ENCODE assay signal across 15 mouse cellular contexts in the genomic region with DNA sequence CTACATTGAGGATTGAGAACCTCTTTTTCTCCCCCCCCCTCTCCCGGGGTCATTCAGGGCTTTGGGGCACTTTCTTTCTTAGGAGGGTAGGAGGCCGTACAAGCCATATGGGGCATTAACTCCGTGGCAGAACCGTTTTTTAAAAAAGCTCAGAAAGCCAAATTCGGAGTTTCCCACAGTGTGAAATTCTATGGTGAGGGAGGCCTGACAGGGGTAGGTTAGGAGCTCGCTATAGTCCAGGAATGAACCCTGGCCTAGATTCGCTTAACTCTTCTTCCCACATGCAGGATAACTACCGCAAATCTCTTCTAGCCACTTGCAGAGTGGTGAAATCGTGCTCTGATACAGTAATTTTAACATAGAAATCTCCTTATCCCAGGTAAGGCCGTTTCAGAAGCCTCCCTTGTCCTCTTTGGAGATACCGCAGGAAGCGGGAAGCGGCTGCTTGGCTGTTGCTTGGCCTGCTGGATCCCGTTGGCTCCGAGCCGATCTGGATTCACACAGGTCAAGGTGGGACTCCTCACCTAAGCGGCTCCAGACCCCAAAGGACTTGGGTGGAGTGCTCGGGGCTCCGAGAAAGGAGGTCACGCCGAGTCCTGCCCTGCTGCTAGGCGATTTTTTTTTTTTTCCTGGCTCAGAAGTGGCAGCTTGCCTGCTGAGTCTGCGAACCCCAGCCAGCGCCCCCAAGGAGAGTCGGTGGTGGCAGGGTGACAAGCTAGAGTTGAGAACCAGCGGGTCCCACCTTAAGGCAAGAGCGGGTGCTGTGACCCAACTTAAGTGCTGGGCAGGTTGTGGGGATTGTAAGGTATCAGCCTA. TPM values are rescaled to one million over a fixed set of nuclear protein-coding genes. Genes with fewer than 3 reads are reported as not detected.
DNase-seq lines count a peak whose midpoint lies in the region; ATAC-seq and TF ChIP-seq lines count a peak whose summit lies in the region.
"Had no signal": no experiment of that assay in that cellular context is flagged by ENCODE, and none has a peak within 500 bp of the region (broad histone marks: within the 10 kb centered on the region; RNA-seq: fewer than 3 reads in every experiment).

No protein-coding gene starts in this region.

- H3K27ac ChIP-seq in forebrain, embryonic 11.5 days (ENCODE audit: low read depth, low read length): no peak overlapping the region
- H3K27ac ChIP-seq in forebrain, postnatal 0 days (ENCODE audit: low read depth, low read length): no peak overlapping the region
- no peak overlapping the region for H3K27ac ChIP-seq in midbrain, embryonic 11.5 days (ENCODE audit: low read depth, low read length)
- no peak overlapping the region for H3K27ac ChIP-seq in midbrain, embryonic 13.5 days
- H3K27ac ChIP-seq in hindbrain, postnatal 0 days: peak overlapping the region; percentile 84
- H3K27ac ChIP-seq in neural tube, embryonic 14.5 days (ENCODE audit: low read depth, low read length): peak overlapping the region; percentile 92
- H3K27ac ChIP-seq: lung, embryonic 15.5 days had no signal

- no peak overlapping the region for H3K9ac ChIP-seq in forebrain, embryonic 11.5 days (ENCODE audit: low read length)
- no peak overlapping the region for H3K9ac ChIP-seq in forebrain, postnatal 0 days
- no peak overlapping the region for H3K9ac ChIP-seq in midbrain, embryonic 11.5 days (ENCODE audit: low read length)
- H3K9ac ChIP-seq in midbrain, embryonic 13.5 days (replicated peaks): no peak overlapping the region
- peak overlapping the region; percentile 53 for H3K9ac ChIP-seq in hindbrain, postnatal 0 days (replicated peaks; ENCODE audit: low read length)
- peak overlapping the region; percentile 62 for H3K9ac ChIP-seq in neural tube, embryonic 14.5 days (replicated peaks; ENCODE audit: low read depth, low read length)
- H3K9ac ChIP-seq: lung, embryonic 15.5 days had no signal

- no peaks in the 10 kb centered on the region for H3K9me3 ChIP-seq in forebrain, embryonic 11.5 days (ENCODE audit: control insufficient read depth, low read length)
- H3K9me3 ChIP-seq in forebrain, postnatal 0 days (ENCODE audit: low read length): no peaks in the 10 kb centered on the region
- no peaks in the 10 kb centered on the region for H3K9me3 ChIP-seq in midbrain, embryonic 11.5 days (ENCODE audit: control insufficient read depth, low read length)
- H3K9me3 ChIP-seq in midbrain, embryonic 13.5 days: no peaks in the 10 kb centered on the region
- no peaks in the 10 kb centered on the region for H3K9me3 ChIP-seq in hindbrain, postnatal 0 days (ENCODE audit: low read length)
- H3K9me3 ChIP-seq in neural tube, embryonic 14.5 days (ENCODE audit: control insufficient read depth, low read length): no peaks in the 10 kb centered on the region
- H3K9me3 ChIP-seq: lung, embryonic 15.5 days had no signal

- H3K27me3 ChIP-seq in forebrain, embryonic 11.5 days (ENCODE audit: control insufficient read depth, insufficient read depth, low read length): peaks cover 98% of the 10 kb centered on the region
- peaks cover 88% of the 10 kb centered on the region for H3K27me3 ChIP-seq in forebrain, postnatal 0 days (ENCODE audit: insufficient read depth, low read length)
- H3K27me3 ChIP-seq in midbrain, embryonic 11.5 days (ENCODE audit: control insufficient read depth, insufficient read depth, low read length): peaks cover 97% of the 10 kb centered on the region
- peaks cover 100% of the 10 kb centered on the region for H3K27me3 ChIP-seq in midbrain, embryonic 13.5 days
- H3K27me3 ChIP-seq in hindbrain, postnatal 0 days (ENCODE audit: insufficient read depth, low read length): peaks cover 58% of the 10 kb centered on the region
- H3K27me3 ChIP-seq in neural tube, embryonic 14.5 days (ENCODE audit: control insufficient read depth, insufficient read depth, low read length): no peaks in the 10 kb centered on the region

- H3K4me2 ChIP-seq in forebrain, embryonic 11.5 days (ENCODE audit: low read depth, low read length, severe bottlenecking): no peak overlapping the region
- H3K4me2 ChIP-seq in forebrain, postnatal 0 days (ENCODE audit: low read depth): no peak overlapping the region
- no peak overlapping the region for H3K4me2 ChIP-seq in midbrain, embryonic 11.5 days
- no peak overlapping the region for H3K4me2 ChIP-seq in midbrain, embryonic 13.5 days (replicated peaks)
- peak overlapping the region; percentile 49 for H3K4me2 ChIP-seq in hindbrain, postnatal 0 days (ENCODE audit: low read depth, low read length)
- H3K4me2 ChIP-seq in neural tube, embryonic 14.5 days (ENCODE audit: low read depth, low read length): peak overlapping the region; percentile 66

- H3K36me3 ChIP-seq in forebrain, embryonic 11.5 days (ENCODE audit: control insufficient read depth, insufficient read depth, low read length): no peaks in the 10 kb centered on the region
- no peaks in the 10 kb centered on the region for H3K36me3 ChIP-seq in forebrain, postnatal 0 days (ENCODE audit: insufficient read depth)
- H3K36me3 ChIP-seq in midbrain, embryonic 11.5 days (ENCODE audit: control insufficient read depth, insufficient read depth, low read length): no peaks in the 10 kb centered on the region
- no peaks in the 10 kb centered on the region for H3K36me3 ChIP-seq in midbrain, embryonic 13.5 days
- no peaks in the 10 kb centered on the region for H3K36me3 ChIP-seq in hindbrain, postnatal 0 days (ENCODE audit: insufficient read depth, low read length)
- peaks cover 7% of the 10 kb centered on the region; the same call in 1 of the 2 replicates for H3K36me3 ChIP-seq in neural tube, embryonic 14.5 days (ENCODE audit: control insufficient read depth, insufficient read depth, low read length)
- H3K36me3 ChIP-seq: lung, embryonic 15.5 days had no signal

- no peak overlapping the region for H3K4me3 ChIP-seq in forebrain, embryonic 11.5 days (ENCODE audit: low read depth, low read length)
- H3K4me3 ChIP-seq in forebrain, postnatal 0 days (ENCODE audit: low read depth, low read length): no peak overlapping the region
- no peak overlapping the region for H3K4me3 ChIP-seq in midbrain, embryonic 11.5 days (ENCODE audit: low read depth, low read length)
- no peak overlapping the region for H3K4me3 ChIP-seq in midbrain, embryonic 13.5 days (replicated peaks)
- peak overlapping the region; percentile 33 for H3K4me3 ChIP-seq in hindbrain, postnatal 0 days (ENCODE audit: low read length)
- H3K4me3 ChIP-seq in neural tube, embryonic 14.5 days (ENCODE audit: low read depth, low read length): peak overlapping the region; percentile 26

- ATAC-seq in forebrain, embryonic 11.5 days (replicated peaks; ENCODE audit: low FRiP score): no peak
- no peak for ATAC-seq in forebrain, postnatal 0 days
- no peak for ATAC-seq in midbrain, embryonic 11.5 days (ENCODE audit: low FRiP score)
- ATAC-seq in midbrain, embryonic 13.5 days: no peak
- no peak for ATAC-seq in hindbrain, postnatal 0 days
- ATAC-seq in neural tube, embryonic 14.5 days (ENCODE audit: low read depth): no peak
- ATAC-seq: forebrain, embryonic 16.5 days had no signal

- peak; percentile 61 for DNase-seq in forebrain, embryonic 11.5 days (ENCODE audit: low spot score)
- DNase-seq in forebrain, postnatal 0 days: no peak
- DNase-seq in midbrain, embryonic 11.5 days (ENCODE audit: low spot score, missing footprints): peak; percentile 95
- DNase-seq in hindbrain, postnatal 0 days (ENCODE audit: low spot score): peak; percentile 18
- DNase-seq in lung, postnatal 4 days: no peak
- DNase-seq in left cerebral cortex, adult 18-20 months (ENCODE audit: low spot score in 2 of 2): no peak
- DNase-seq: heart, adult 18-20 months; thymus, postnatal 25 days had no signal

- WGBS in forebrain, embryonic 11.5 days: under 1% methylated on average over 27 of the region's 27 CpGs
- 1% methylated on average over 27 of the region's 27 CpGs for WGBS in forebrain, postnatal 0 days
- WGBS in midbrain, embryonic 11.5 days: under 1% methylated on average over 27 of the region's 27 CpGs
- 2% methylated on average over 27 of the region's 27 CpGs for WGBS in midbrain, embryonic 13.5 days
- 2% methylated on average over 27 of the region's 27 CpGs for WGBS in hindbrain, postnatal 0 days
- 5% methylated on average over 27 of the region's 27 CpGs for WGBS in neural tube, embryonic 14.5 days

- TF ChIP-seq CTCF in forebrain, postnatal 0 days (IDR thresholded peaks at IDR 0.05; ENCODE audit: low read depth): no peak
- no peak for TF ChIP-seq CTCF in hindbrain, postnatal 0 days (IDR thresholded peaks at IDR 0.05; ENCODE audit: low read depth)

- peaks cover 5% of the 10 kb centered on the region; the same call in 1 of the 2 replicates for H3K4me1 ChIP-seq in forebrain, embryonic 11.5 days (replicated peaks; ENCODE audit: control insufficient read depth, insufficient read depth, low read length)
- no peaks in the 10 kb centered on the region for H3K4me1 ChIP-seq in forebrain, postnatal 0 days (ENCODE audit: insufficient read depth)
- H3K4me1 ChIP-seq in midbrain, embryonic 11.5 days (ENCODE audit: control insufficient read depth, insufficient read depth, low read length): peaks cover 2% of the 10 kb centered on the region; the same call in 1 of the 2 replicates
- peaks cover 8% of the 10 kb centered on the region for H3K4me1 ChIP-seq in midbrain, embryonic 13.5 days (replicated peaks)
- H3K4me1 ChIP-seq in hindbrain, postnatal 0 days (ENCODE audit: insufficient read depth, low read length): no peaks in the 10 kb centered on the region
- H3K4me1 ChIP-seq in neural tube, embryonic 14.5 days (ENCODE audit: control insufficient read depth, insufficient read depth, low read length): peaks cover 95% of the 10 kb centered on the region

RNA-seq across cellular contexts. Expression of a gene that starts 8.7 kb away (rescaled TPM):
- polyA plus RNA-seq in forebrain, embryonic 11.5 days (2014; fragmentation: Nextera tagmentation; extraction: Ambion mirVana): not detected in 2 replicates
- not detected in 2 replicates for total RNA-seq in forebrain, postnatal 0 days (2014; rRNA removed)
- polyA plus RNA-seq in forebrain, postnatal 0 days (2015; fragmentation: Nextera tagmentation; extraction: Ambion mirVana): not detected in 2 replicates
- not detected in 2 replicates for polyA plus RNA-seq in midbrain, embryonic 11.5 days (2014; fragmentation: Nextera tagmentation; extraction: Ambion mirVana)
- not detected in 2 replicates for polyA plus RNA-seq in midbrain, embryonic 13.5 days (2015; fragmentation: Nextera tagmentation; extraction: Ambion mirVana)
- 1.3 and 3.5 TPM in 2 replicates for total RNA-seq in hindbrain, postnatal 0 days (2014; rRNA removed)
- 0.37 and 0.70 TPM in 2 replicates for polyA plus RNA-seq in hindbrain, postnatal 0 days (2015; fragmentation: Nextera tagmentation; extraction: Ambion mirVana)
- 1.4 and 2.5 TPM in 2 replicates for polyA plus RNA-seq in neural tube, embryonic 14.5 days (2014; fragmentation: Nextera tagmentation; extraction: Ambion mirVana)
- not detected for total RNA-seq in left cerebral cortex, adult 18-20 months (2021)
- total RNA-seq: heart, adult 18-20 months; left cerebral cortex, postnatal 14 days; MEL had no signal
- polyA plus RNA-seq: cortical plate, adult 2 months; forebrain, embryonic 16.5 days had no signal

RNA-seq across cellular contexts. Expression of a gene that starts 23.5 kb away (rescaled TPM):
- not detected in 2 replicates for polyA plus RNA-seq in forebrain, embryonic 11.5 days (2014; fragmentation: Nextera tagmentation; extraction: Ambion mirVana)
- total RNA-seq in forebrain, postnatal 0 days (2014; rRNA removed): not detected in 2 replicates
- polyA plus RNA-seq in forebrain, postnatal 0 days (2015; fragmentation: Nextera tagmentation; extraction: Ambion mirVana): not detected in 2 replicates
- polyA plus RNA-seq in midbrain, embryonic 11.5 days (2014; fragmentation: Nextera tagmentation; extraction: Ambion mirVana): not detected in 2 replicates
- polyA plus RNA-seq in midbrain, embryonic 13.5 days (2015; fragmentation: Nextera tagmentation; extraction: Ambion mirVana): not detected in 2 replicates
- total RNA-seq in hindbrain, postnatal 0 days (2014; rRNA removed): 13.9 and 18.1 TPM in 2 replicates
- 1.6 and 1.9 TPM in 2 replicates for polyA plus RNA-seq in hindbrain, postnatal 0 days (2015; fragmentation: Nextera tagmentation; extraction: Ambion mirVana)
- 4.7 and 5.5 TPM in 2 replicates for polyA plus RNA-seq in neural tube, embryonic 14.5 days (2014; fragmentation: Nextera tagmentation; extraction: Ambion mirVana)
- total RNA-seq in left cerebral cortex, adult 18-20 months (2021): not detected
- total RNA-seq: left cerebral cortex, postnatal 14 days; MEL had no signal
- polyA plus RNA-seq: cortical plate, adult 2 months; forebrain, embryonic 16.5 days had no signal

RNA-seq across cellular contexts. Expression of a gene that starts 23.5 kb away (rescaled TPM):
- polyA plus RNA-seq in forebrain, embryonic 11.5 days (2014; fragmentation: Nextera tagmentation; extraction: Ambion mirVana): 0.08 and 0.19 TPM in 2 replicates
- not detected in 2 replicates for total RNA-seq in forebrain, postnatal 0 days (2014; rRNA removed)
- not detected in 2 replicates for polyA plus RNA-seq in forebrain, postnatal 0 days (2015; fragmentation: Nextera tagmentation; extraction: Ambion mirVana)
- 0.07 and 0.14 TPM in 2 replicates for polyA plus RNA-seq in midbrain, embryonic 11.5 days (2014; fragmentation: Nextera tagmentation; extraction: Ambion mirVana)
- polyA plus RNA-seq in midbrain, embryonic 13.5 days (2015; fragmentation: Nextera tagmentation; extraction: Ambion mirVana): 0.17 TPM in 2 replicates
- total RNA-seq in hindbrain, postnatal 0 days (2014; rRNA removed): 31.3 and 36.8 TPM in 2 replicates
- 25.2 and 26.3 TPM in 2 replicates for polyA plus RNA-seq in hindbrain, postnatal 0 days (2015; fragmentation: Nextera tagmentation; extraction: Ambion mirVana)
- polyA plus RNA-seq in neural tube, embryonic 14.5 days (2014; fragmentation: Nextera tagmentation; extraction: Ambion mirVana): 13.5 and 13.9 TPM in 2 replicates
- not detected for total RNA-seq in left cerebral cortex, adult 18-20 months (2021)
- total RNA-seq: heart, adult 18-20 months; left cerebral cortex, postnatal 14 days; MEL had no signal
- polyA plus RNA-seq: cortical plate, adult 2 months; forebrain, embryonic 16.5 days had no signal

RNA-seq across cellular contexts. Expression of a gene that starts 27.6 kb away (rescaled TPM):
- not detected in 2 replicates for polyA plus RNA-seq in forebrain, embryonic 11.5 days (2014; fragmentation: Nextera tagmentation; extraction: Ambion mirVana)
- not detected in 2 replicates for total RNA-seq in forebrain, postnatal 0 days (2014; rRNA removed)
- not detected in 2 replicates for polyA plus RNA-seq in forebrain, postnatal 0 days (2015; fragmentation: Nextera tagmentation; extraction: Ambion mirVana)
- not detected in 2 replicates for polyA plus RNA-seq in midbrain, embryonic 11.5 days (2014; fragmentation: Nextera tagmentation; extraction: Ambion mirVana)
- 0.08 TPM in 1 of 2 replicates, not detected in the other for polyA plus RNA-seq in midbrain, embryonic 13.5 days (2015; fragmentation: Nextera tagmentation; extraction: Ambion mirVana)
- total RNA-seq in hindbrain, postnatal 0 days (2014; rRNA removed): 0.26 and 1.7 TPM in 2 replicates
- 0.43 and 0.46 TPM in 2 replicates for polyA plus RNA-seq in hindbrain, postnatal 0 days (2015; fragmentation: Nextera tagmentation; extraction: Ambion mirVana)
- 0.32 and 4.6 TPM in 2 replicates for polyA plus RNA-seq in neural tube, embryonic 14.5 days (2014; fragmentation: Nextera tagmentation; extraction: Ambion mirVana)
- total RNA-seq in left cerebral cortex, adult 18-20 months (2021): not detected
- total RNA-seq: heart, adult 18-20 months; left cerebral cortex, postnatal 14 days; MEL had no signal
- polyA plus RNA-seq: forebrain, embryonic 16.5 days; lung, embryonic 15.5 days had no signal

RNA-seq across cellular contexts. Expression of a gene that starts 30.8 kb away (rescaled TPM):
- not detected in 2 replicates for polyA plus RNA-seq in forebrain, embryonic 11.5 days (2014; fragmentation: Nextera tagmentation; extraction: Ambion mirVana)
- 0.10 TPM in 1 of 2 replicates, not detected in the other for total RNA-seq in forebrain, postnatal 0 days (2014; rRNA removed)
- polyA plus RNA-seq in forebrain, postnatal 0 days (2015; fragmentation: Nextera tagmentation; extraction: Ambion mirVana): 0.22 TPM in 1 of 2 replicates, not detected in the other
- 0.11 TPM in 1 of 2 replicates, not detected in the other for polyA plus RNA-seq in midbrain, embryonic 11.5 days (2014; fragmentation: Nextera tagmentation; extraction: Ambion mirVana)
- polyA plus RNA-seq in midbrain, embryonic 13.5 days (2015; fragmentation: Nextera tagmentation; extraction: Ambion mirVana): 0.08 TPM in 1 of 2 replicates, not detected in the other
- total RNA-seq in hindbrain, postnatal 0 days (2014; rRNA removed): 0.37 and 9.2 TPM in 2 replicates
- 0.21 TPM in 1 of 2 replicates, not detected in the other for polyA plus RNA-seq in hindbrain, postnatal 0 days (2015; fragmentation: Nextera tagmentation; extraction: Ambion mirVana)
- polyA plus RNA-seq in neural tube, embryonic 14.5 days (2014; fragmentation: Nextera tagmentation; extraction: Ambion mirVana): 19.9 and 23.6 TPM in 2 replicates
- total RNA-seq in left cerebral cortex, adult 18-20 months (2021): not detected
- total RNA-seq: left cerebral cortex, postnatal 14 days had no signal
- polyA plus RNA-seq: cortical plate, adult 2 months; forebrain, embryonic 16.5 days had no signal

Comparison
In these comparisons a context has a peak if more than half of its experiments do, and no peak if none do; other contexts are left out.
1. DNase-seq: peak in forebrain, embryonic 11.5 days (single experiment), midbrain, embryonic 11.5 days (single experiment) and hindbrain, postnatal 0 days (single experiment); none in forebrain, postnatal 0 days (single experiment), lung, postnatal 4 days (0 of 2) and left cerebral cortex, adult 18-20 months (0 of 2).
2. H3K27ac ChIP-seq: peak in hindbrain, postnatal 0 days (single experiment) and neural tube, embryonic 14.5 days (single experiment); none in forebrain, embryonic 11.5 days (single experiment), forebrain, postnatal 0 days (single experiment), midbrain, embryonic 11.5 days (single experiment) and midbrain, embryonic 13.5 days (single experiment).
3. H3K4me2 ChIP-seq: peak in hindbrain, postnatal 0 days (single experiment) and neural tube, embryonic 14.5 days (single experiment); none in forebrain, embryonic 11.5 days (single experiment), forebrain, postnatal 0 days (single experiment), midbrain, embryonic 11.5 days (single experiment) and midbrain, embryonic 13.5 days (single experiment).
4. H3K4me3 ChIP-seq: peak in hindbrain, postnatal 0 days (single experiment) and neural tube, embryonic 14.5 days (single experiment); none in forebrain, embryonic 11.5 days (single experiment), forebrain, postnatal 0 days (single experiment), midbrain, embryonic 11.5 days (single experiment) and midbrain, embryonic 13.5 days (single experiment).
5. H3K9ac ChIP-seq: peak in hindbrain, postnatal 0 days (single experiment) and neural tube, embryonic 14.5 days (single experiment); none in forebrain, embryonic 11.5 days (single experiment), forebrain, postnatal 0 days (single experiment), midbrain, embryonic 11.5 days (single experiment) and midbrain, embryonic 13.5 days (single experiment).
6. RNA of a gene that starts 23.5 kb away (polyA plus RNA-seq): 25.2 to 26.3 TPM in hindbrain, postnatal 0 days and 13.5 to 13.9 TPM in neural tube, embryonic 14.5 days; 0.17 TPM in midbrain, embryonic 13.5 days, 0.08 to 0.19 TPM in forebrain, embryonic 11.5 days, 0.07 to 0.14 TPM in midbrain, embryonic 11.5 days and not detected in forebrain, postnatal 0 days; every median in the first group is over 10 times any median in the second.